Mouse (Mus musculus) neural tube, embryonic 11.5 days (tissue): ENCODE results near the gene Ugt1a1. TPM values are rescaled to one million over a fixed set of nuclear protein-coding genes. Genes with fewer than 3 reads are reported as not detected.

Experiments
- ATAC-seq: fragments of 200-750 bp; cut with Nextera tagmentation; 2 replicates; pipeline ENCODE4 v1.8.0; 2017; ENCODE audit warnings: moderate number of reproducible peaks, mild to moderate bottlenecking, moderate TSS enrichment, moderate library complexity; ENCODE audit not compliant: insufficient read depth, low FRiP score, low TSS enrichment
- DNase-seq: peaks from one replicate; pipeline ENCODE4 v3.0.0-alpha.2; 2015; ENCODE audit warnings: low spot score
- H3K27ac ChIP-seq: fragments of 300-500 bp; sonication (generic); 2 replicates; pipeline ENCODE4 v1.5.1; 2014; ENCODE audit warnings: low read depth, mild to moderate bottlenecking, low read length
- H3K27me3 ChIP-seq: fragments of 300-500 bp; sonication (generic); 2 replicates; pipeline ENCODE4 v1.6.1; 2014; ENCODE audit warnings: mild to moderate bottlenecking, low read length, mixed read lengths; ENCODE audit not compliant: control insufficient read depth, insufficient read depth
- H3K36me3 ChIP-seq: fragments of 300-500 bp; sonication (generic); 2 replicates; pipeline ENCODE4 v1.6.1; 2014; ENCODE audit warnings: mild to moderate bottlenecking, low read length, moderate library complexity, mixed read lengths; ENCODE audit not compliant: control insufficient read depth, insufficient read depth
- H3K4me1 ChIP-seq: fragments of 300-500 bp; sonication (generic); 2 replicates; pipeline ENCODE4 v1.6.1; 2014; ENCODE audit warnings: low read length, mixed read lengths; ENCODE audit not compliant: control insufficient read depth, insufficient read depth
- H3K4me2 ChIP-seq: fragments of 300-500 bp; sonication (generic); 2 replicates; pipeline ENCODE4 v1.6.1; 2014; ENCODE audit warnings: low read depth, mild to moderate bottlenecking, moderate library complexity
- H3K4me3 ChIP-seq: fragments of 300-500 bp; sonication (generic); 2 replicates; pipeline ENCODE4 v1.5.1; 2014; ENCODE audit warnings: low read depth, low read length
- H3K9ac ChIP-seq: fragments of 300-500 bp; sonication (generic); 2 replicates; pipeline ENCODE4 v1.6.1; 2014; ENCODE audit warnings: mild to moderate bottlenecking, low read length
- H3K9me3 ChIP-seq: fragments of 300-500 bp; sonication (generic); 2 replicates; pipeline ENCODE4 v1.6.1; 2016; ENCODE audit warnings: low read length; ENCODE audit not compliant: control insufficient read depth
- WGBS: fragments of 180-500 bp; shearing (Covaris S2); extraction: QIAGEN DNeasy Blood & Tissue Kit; methylation state at CpG from one replicate; pipeline ENCODE4 v1.1.7; 2014; 5-methylcytosine and 5-hydroxymethylcytosine counted together
- polyA plus RNA-seq: library from polyadenylated mRNA; unstranded; fragments of >200 nt; fragmentation: Nextera tagmentation; extraction: Ambion mirVana; gene quantifications from 2 replicates; pipeline ENCODE4 v1.2.1, GENCODE M21; 2014

Gene Ugt1a1
- polyA plus RNA-seq, 1 experiment from 2014 or later = not detected

- 86% methylated on average over 7 of the region's 7 CpGs for whole genome bisulfite sequencing
Observed at GRCm38 (mm10) chr1:88261706-88262105, 49.9 kb downstream of the Ugt1a1 start.

GRCm38 (mm10) chr1:88262255-88262654 lies 50.5 kb downstream of the Ugt1a1 start:
- Histone ChIP-seq H3K9me3 (peaks cover 65% of the 10 kb centered on the region), H3K36me3 (peaks cover 66% of the 10 kb centered on the region), H3K9ac (no peak overlapping the region), H3K4me2 (no peak overlapping the region), H3K4me3 (no peak overlapping the region), H3K4me1 (no peaks in the 10 kb centered on the region), H3K27ac (no peak overlapping the region), H3K27me3 (no peaks in the 10 kb centered on the region)
- ATAC-seq = no peak
- WGBS = 87% methylated on average over 4 of the region's 4 CpGs
- peak; percentile 68 for DNase-seq

More at GRCm38 (mm10) chr1:88261706-88262105, 49.9 kb downstream of the Ugt1a1 start:
- Histone ChIP-seq H3K4me3 (no peak overlapping the region), H3K9ac (no peak overlapping the region), H3K4me2 (no peak overlapping the region), H3K36me3 (peaks cover 61% of the 10 kb centered on the region), H3K27ac (no peak overlapping the region), H3K27me3 (no peaks in the 10 kb centered on the region), H3K4me1 (no peaks in the 10 kb centered on the region), H3K9me3 (peaks cover 70% of the 10 kb centered on the region)
- no peak for ATAC-seq
- DNase-seq = no peak

GRCm38 (mm10) chr1:88262961-88263360 lies 51.2 kb downstream of the Ugt1a1 start:
- H3K36me3 ChIP-seq = peaks cover 73% of the 10 kb centered on the region
- no peak overlapping the region for H3K4me2 ChIP-seq
- no peak overlapping the region for H3K9ac ChIP-seq
- no peak overlapping the region for H3K4me3 ChIP-seq
- H3K9me3 ChIP-seq = peaks cover 60% of the 10 kb centered on the region
- 76% methylated on average over 6 of the region's 6 CpGs for WGBS
- H3K27ac ChIP-seq = no peak overlapping the region
- ATAC-seq (no peak), DNase-seq (no peak)
- no peaks in the 10 kb centered on the region for H3K4me1 ChIP-seq
- H3K27me3 ChIP-seq = no peaks in the 10 kb centered on the region

- H3K27ac ChIP-seq = no peak overlapping the region
- no peaks in the 10 kb centered on the region for H3K27me3 ChIP-seq
- no peak overlapping the region for H3K4me3 ChIP-seq
- no peak overlapping the region for H3K9ac ChIP-seq
- DNase-seq (no peak), ATAC-seq (no peak)
- H3K4me1 ChIP-seq = no peaks in the 10 kb centered on the region
- H3K4me2 ChIP-seq = no peak overlapping the region
- 93% methylated on average over 5 of the region's 5 CpGs for WGBS
- H3K9me3 ChIP-seq = peaks cover 57% of the 10 kb centered on the region
- peaks cover 81% of the 10 kb centered on the region for H3K36me3 ChIP-seq
Observed at GRCm38 (mm10) chr1:88263778-88264177, 52.0 kb downstream of the Ugt1a1 start.

- Histone ChIP-seq H3K9ac (no peak overlapping the region), H3K4me2 (no peak overlapping the region), H3K36me3 (peaks cover 87% of the 10 kb centered on the region), H3K4me1 (no peaks in the 10 kb centered on the region), H3K27ac (no peak overlapping the region), H3K27me3 (no peaks in the 10 kb centered on the region), H3K4me3 (no peak overlapping the region), H3K9me3 (peaks cover 55% of the 10 kb centered on the region)
- ATAC-seq (no peak), DNase-seq (no peak)
- WGBS = 92% methylated on average over 7 of the region's 7 CpGs
Observed at GRCm38 (mm10) chr1:88264237-88264868, 52.6 kb downstream of the Ugt1a1 start.

- no peak overlapping the region for H3K4me3 ChIP-seq
- DNase-seq = no peak
- WGBS = 81% methylated on average over 4 of the region's 4 CpGs
- peaks cover 50% of the 10 kb centered on the region for H3K9me3 ChIP-seq
- ATAC-seq = no peak
- no peaks in the 10 kb centered on the region for H3K27me3 ChIP-seq
- no peaks in the 10 kb centered on the region for H3K4me1 ChIP-seq
- no peak overlapping the region for H3K27ac ChIP-seq
- no peak overlapping the region for H3K4me2 ChIP-seq
- peaks cover 89% of the 10 kb centered on the region for H3K36me3 ChIP-seq
- no peak overlapping the region for H3K9ac ChIP-seq
Observed at GRCm38 (mm10) chr1:88264869-88265240, 53.1 kb downstream of the Ugt1a1 start.

DNA sequence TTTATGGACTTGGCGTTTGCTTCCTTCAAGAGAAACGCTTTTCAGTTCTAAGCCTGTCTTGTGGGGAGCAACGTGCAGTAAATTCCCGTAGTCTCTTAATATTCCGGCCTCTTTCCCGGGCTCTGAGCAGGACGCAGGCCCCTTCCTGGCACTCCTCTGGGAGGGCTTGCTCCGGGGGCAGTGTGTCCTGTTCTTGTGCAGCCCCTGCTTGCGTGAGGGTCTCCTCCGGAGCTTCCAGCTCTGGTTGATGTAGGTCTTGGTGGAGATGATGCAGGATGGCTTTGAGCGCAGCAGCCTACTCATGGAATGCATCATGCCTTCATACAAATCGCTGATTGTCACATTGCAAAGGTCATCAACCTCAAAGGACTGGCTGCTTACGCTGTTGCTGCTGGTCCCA lies 54.4 kb downstream of the Ugt1a1 start:
- no peak overlapping the region for H3K9ac ChIP-seq
- WGBS = 89% methylated on average over 13 of the region's 13 CpGs
- DNase-seq = no peak
- H3K27ac ChIP-seq = no peak overlapping the region
- H3K36me3 ChIP-seq = peaks cover 86% of the 10 kb centered on the region
- no peaks in the 10 kb centered on the region for H3K27me3 ChIP-seq
- H3K4me3 ChIP-seq = no peak overlapping the region
- no peak overlapping the region for H3K4me2 ChIP-seq
- no peaks in the 10 kb centered on the region for H3K4me1 ChIP-seq
- H3K9me3 ChIP-seq = peaks cover 41% of the 10 kb centered on the region
- ATAC-seq = no peak

DNA sequence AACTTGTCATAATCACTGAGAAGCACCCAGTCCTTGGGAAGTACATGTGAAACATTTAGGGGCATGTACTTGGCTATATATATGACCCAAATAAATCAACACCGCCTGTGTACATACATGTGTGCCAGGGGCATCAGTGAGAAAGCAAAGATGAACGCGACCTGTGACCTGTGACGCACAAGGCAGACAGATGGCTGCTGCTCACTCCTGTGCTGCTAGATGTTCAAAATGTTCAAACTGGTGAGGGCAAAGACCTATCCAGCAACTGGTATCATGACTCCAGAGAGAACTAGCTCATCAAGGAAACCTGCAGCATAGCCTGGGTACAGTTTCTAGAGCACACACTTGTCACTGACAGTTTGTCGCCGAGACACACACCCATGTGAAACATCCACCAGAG lies 55.7 kb downstream of the Ugt1a1 start:
- no peak for ATAC-seq
- WGBS = 95% methylated on average over 6 of the region's 6 CpGs

GRCm38 (mm10) chr1:88268070-88268469 lies 56.3 kb downstream of the Ugt1a1 start:
- DNase-seq (no peak), ATAC-seq (no peak)
- WGBS = 90% methylated on average over 6 of the region's 6 CpGs
- H3K4me2 ChIP-seq = no peak overlapping the region
- H3K4me1 ChIP-seq = no peaks in the 10 kb centered on the region
- no peak overlapping the region for H3K27ac ChIP-seq
- peaks cover 34% of the 10 kb centered on the region for H3K9me3 ChIP-seq
- no peaks in the 10 kb centered on the region for H3K27me3 ChIP-seq
- peaks cover 81% of the 10 kb centered on the region for H3K36me3 ChIP-seq
- no peak overlapping the region for H3K9ac ChIP-seq
- no peak overlapping the region for H3K4me3 ChIP-seq

More for the DNA sequence above, 55.7 kb downstream of the Ugt1a1 start:
- Histone ChIP-seq H3K27me3 (no peaks in the 10 kb centered on the region), H3K9me3 (peaks cover 34% of the 10 kb centered on the region), H3K27ac (no peak overlapping the region), H3K36me3 (peaks cover 84% of the 10 kb centered on the region), H3K9ac (no peak overlapping the region), H3K4me2 (no peak overlapping the region), H3K4me3 (no peak overlapping the region), H3K4me1 (no peaks in the 10 kb centered on the region)
- DNase-seq = no peak
